Mouse (Mus musculus): ENCODE data around the gene Exoc3. TPM values are rescaled to one million over a fixed set of nuclear protein-coding genes. Genes with fewer than 3 reads are reported as not detected.

Exoc3 gene
- polyA plus RNA-seq, 1 experiment from 2014 or later = 67.2 TPM

DNA sequence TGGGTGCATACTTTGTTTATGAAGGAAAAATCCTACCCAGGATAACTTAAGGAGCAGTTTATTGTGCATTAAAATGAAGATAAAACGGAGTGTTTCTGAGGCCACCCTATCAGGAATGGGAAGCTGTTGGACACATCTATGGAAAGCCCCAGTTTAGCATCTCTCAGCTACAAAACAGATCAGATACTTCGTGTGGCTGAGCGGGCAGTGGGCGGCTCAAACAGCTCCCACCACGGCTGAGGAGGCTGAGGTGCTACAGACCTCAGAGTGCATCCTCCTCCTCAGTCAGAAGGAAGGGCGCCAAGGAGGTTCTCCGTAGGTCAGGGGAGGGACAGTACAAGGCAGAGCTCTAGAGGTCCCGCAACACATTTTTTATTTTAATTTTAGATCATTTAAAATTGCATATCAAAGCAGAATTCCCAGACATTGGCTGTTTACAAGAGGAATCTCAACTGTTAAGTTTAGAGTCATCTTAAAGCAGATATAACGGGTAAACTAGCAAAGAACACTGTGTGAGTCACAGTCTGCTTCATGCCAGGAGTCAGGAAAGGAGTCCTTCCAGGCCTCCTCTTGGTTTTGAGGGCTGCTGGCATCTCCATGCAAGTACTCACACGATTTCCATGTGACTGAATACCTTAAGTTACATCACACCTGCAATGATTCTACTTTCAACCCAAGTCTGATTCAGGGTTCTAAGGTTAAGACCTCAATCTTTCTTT lies 38.9 kb downstream of the Exoc3 start:
- Histone ChIP-seq H3K4me2 (no peak overlapping the region), H3K36me3 (peaks cover 24% of the 10 kb centered on the region), H3K9ac (no peak overlapping the region), H3K27me3 (replicated peaks) (no peaks in the 10 kb centered on the region), H3K4me1 (no peaks in the 10 kb centered on the region), H3K9me3 (no peaks in the 10 kb centered on the region), H3K27ac (no peak overlapping the region), H3K4me3 (replicated peaks) (no peak overlapping the region)
- WGBS = 86% methylated on average over 10 of the region's 10 CpGs
- no peak for ATAC-seq (ENCODE audit: insufficient read depth, low FRiP score, low read depth)

DNA sequence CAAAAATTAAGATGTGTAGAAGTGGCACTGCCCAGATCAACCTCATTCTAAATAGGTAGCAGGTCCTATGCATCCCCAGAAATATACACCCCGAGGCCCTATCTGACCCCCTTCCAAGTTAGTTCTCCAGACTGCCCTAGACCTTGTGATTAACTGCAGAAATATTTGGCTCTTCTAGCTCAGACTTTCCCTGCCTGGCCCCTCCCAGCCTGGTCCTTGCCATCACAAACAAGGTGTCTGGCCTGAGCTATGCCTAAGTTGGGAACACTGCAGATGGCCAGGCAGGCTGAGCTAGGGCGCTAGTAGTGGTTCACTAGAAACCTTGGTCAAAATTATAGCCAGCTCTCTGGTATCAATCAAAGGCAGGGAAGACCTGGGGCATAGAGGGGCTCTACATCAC lies 41.0 kb downstream of the Exoc3 start:
- Histone ChIP-seq H3K9ac (no peak overlapping the region), H3K36me3 (0 out of 2 replicates have a peak, but pooled peaks cover 8% of the 10 kb centered on the region), H3K27me3 (replicated peaks) (no peaks in the 10 kb centered on the region), H3K27ac (no peak overlapping the region), H3K4me3 (replicated peaks) (peak overlapping the region; percentile 51; the same call in 1 of the 2 replicates), H3K9me3 (no peaks in the 10 kb centered on the region), H3K4me2 (peak overlapping the region; percentile 86; the same call in 1 of the 2 replicates), H3K4me1 (no peaks in the 10 kb centered on the region)
- WGBS = 74% methylated on average over 2 of the region's 2 CpGs
- ATAC-seq (ENCODE audit: insufficient read depth, low FRiP score, low read depth) = no peak

DNA sequence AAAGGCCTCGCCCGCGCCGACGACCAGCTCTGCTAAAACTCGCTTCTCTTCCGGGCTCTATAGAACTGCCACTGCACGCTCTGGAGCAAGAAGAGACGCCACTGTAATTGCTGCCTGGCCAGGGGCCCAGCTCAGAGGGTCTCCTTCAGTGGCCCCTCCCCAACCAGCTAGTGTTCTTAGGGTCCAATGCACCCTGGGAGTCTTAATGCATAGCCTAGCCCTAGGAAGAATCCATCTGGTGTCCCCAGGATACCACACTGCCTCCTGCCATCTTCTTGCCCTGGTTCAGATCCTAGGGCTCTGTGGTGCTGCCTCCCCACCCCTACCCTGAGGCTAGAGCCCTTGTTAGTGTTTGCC lies 41.5 kb downstream of the Exoc3 start:
- H3K4me3 ChIP-seq (replicated peaks) = peak overlapping the region; percentile 51
- no peaks in the 10 kb centered on the region for H3K9me3 ChIP-seq
- H3K27me3 ChIP-seq (replicated peaks) = no peaks in the 10 kb centered on the region
- H3K27ac ChIP-seq = no peak overlapping the region
- no peaks in the 10 kb centered on the region for H3K4me1 ChIP-seq
- H3K9ac ChIP-seq = no peak overlapping the region
- 0 out of 2 replicates have a peak, but pooled peaks cover 8% of the 10 kb centered on the region for H3K36me3 ChIP-seq
- peak overlapping the region; percentile 86 for H3K4me2 ChIP-seq
- WGBS = 8% methylated on average over 9 of the region's 9 CpGs
- ATAC-seq (ENCODE audit: insufficient read depth, low FRiP score, low read depth) = no peak; the same call in 1 of the 2 replicates

DNA sequence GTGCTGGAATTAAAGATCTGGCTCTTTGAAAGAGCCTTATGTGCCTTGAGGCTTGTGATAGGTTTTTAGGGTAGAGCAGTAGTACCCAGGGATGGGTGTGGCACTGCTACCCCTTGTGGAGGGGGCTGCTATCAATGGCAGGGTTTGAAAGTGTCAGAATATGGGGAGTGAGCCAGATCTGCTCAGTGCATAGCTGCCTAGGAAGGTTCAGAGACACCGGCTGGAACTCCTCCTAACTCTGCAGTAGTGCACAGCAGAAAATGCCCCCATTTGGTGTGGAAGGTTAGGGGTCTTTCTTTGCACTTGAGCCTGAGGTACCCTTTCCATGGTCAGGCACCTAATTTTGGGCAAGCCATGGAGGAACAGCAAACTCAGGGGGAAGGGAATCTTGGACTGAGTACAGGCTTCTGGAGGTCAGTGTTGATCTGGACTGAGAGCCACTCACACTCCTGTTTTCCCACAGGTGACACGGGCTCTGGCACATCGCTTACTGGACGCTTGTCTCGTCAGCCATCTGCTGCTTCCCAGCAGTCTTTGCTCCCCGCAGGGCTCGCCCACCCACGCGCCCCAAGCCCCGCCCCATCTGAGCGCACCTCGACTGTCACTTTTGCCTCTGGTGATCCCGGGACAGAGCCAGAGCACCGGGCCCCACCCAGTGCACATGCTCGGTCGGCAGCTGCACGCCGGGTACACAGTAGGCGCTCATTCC lies 42.0 kb downstream of the Exoc3 start:
- H3K4me3 ChIP-seq (replicated peaks) = peak overlapping the region; percentile 51
- H3K27ac ChIP-seq = no peak overlapping the region
- peak; percentile 76 for ATAC-seq (ENCODE audit: insufficient read depth, low FRiP score, low read depth)
- no peak overlapping the region for H3K9ac ChIP-seq
- peak overlapping the region; percentile 86 for H3K4me2 ChIP-seq
- H3K27me3 ChIP-seq (replicated peaks) = no peaks in the 10 kb centered on the region
- no peaks in the 10 kb centered on the region for H3K9me3 ChIP-seq
- H3K36me3 ChIP-seq = 0 out of 2 replicates have a peak, but pooled peaks cover 8% of the 10 kb centered on the region
- no peaks in the 10 kb centered on the region for H3K4me1 ChIP-seq
- WGBS = 7% methylated on average over 19 of the region's 19 CpGs

DNA sequence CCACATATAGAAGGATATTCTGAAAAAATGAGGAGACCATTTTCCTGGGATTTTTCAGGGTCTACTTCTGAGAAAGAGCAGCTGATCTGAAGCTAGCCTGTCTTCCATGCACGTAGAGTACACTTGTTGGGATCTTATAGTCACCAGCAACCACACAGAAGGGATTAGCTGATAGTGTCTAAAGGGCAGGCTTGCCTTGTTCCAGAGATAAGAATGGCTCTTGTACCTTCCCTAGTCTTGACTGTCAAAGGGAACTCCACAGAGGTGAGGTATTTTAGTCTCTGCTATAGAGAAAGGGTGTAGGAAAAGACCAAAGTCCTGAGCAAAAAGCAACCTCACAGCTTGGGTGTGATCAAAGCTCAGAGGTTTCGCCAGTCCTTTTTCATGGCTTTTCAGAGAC lies 61.2 kb downstream of the Exoc3 start:
- no peak overlapping the region for H3K4me2 ChIP-seq

DNA sequence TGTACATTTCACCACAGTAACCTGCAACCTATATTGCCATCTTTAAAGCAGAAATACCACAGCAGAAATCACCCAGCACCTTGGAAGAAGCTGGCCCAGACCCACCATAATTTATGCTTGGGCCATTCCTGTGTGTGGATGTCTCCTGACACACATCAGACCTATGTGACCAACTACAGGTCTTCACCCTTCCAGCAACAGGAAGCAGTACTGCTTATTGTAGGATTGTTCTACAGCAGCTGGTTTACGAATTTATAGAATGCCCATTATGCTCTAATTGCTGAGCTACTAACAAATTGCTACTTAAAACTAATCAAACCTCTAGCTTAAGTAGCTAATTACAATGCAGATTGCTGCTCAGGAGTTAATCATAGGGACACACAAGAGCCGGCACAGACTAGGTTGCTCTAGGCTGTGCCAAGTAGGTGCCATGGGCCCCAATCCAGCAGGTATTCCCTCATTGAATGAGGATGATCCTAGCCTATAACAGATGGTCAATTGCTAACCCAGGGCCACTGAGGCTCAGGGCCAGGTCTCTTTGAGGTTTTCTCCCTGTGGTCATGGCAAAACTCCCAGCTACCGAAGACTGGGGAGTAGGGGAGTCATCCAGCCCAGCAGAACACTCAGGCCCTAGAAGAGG lies 62.4 kb downstream of the Exoc3 start:
- H3K9ac ChIP-seq = no peak overlapping the region
- no peak overlapping the region for H3K4me3 ChIP-seq (replicated peaks)
- ATAC-seq (ENCODE audit: insufficient read depth, low FRiP score, low read depth) = no peak
- no peaks in the 10 kb centered on the region for H3K4me1 ChIP-seq
- H3K36me3 ChIP-seq = no peaks in the 10 kb centered on the region
- no peaks in the 10 kb centered on the region for H3K9me3 ChIP-seq
- H3K4me2 ChIP-seq = no peak overlapping the region
- H3K27me3 ChIP-seq (replicated peaks) = no peaks in the 10 kb centered on the region
- 76% methylated on average over 3 of the region's 3 CpGs for WGBS
- no peak overlapping the region for H3K27ac ChIP-seq

More for the DNA sequence above, 61.2 kb downstream of the Exoc3 start:
- H3K4me1 ChIP-seq = no peaks in the 10 kb centered on the region
- 79% methylated on average over 2 of the region's 2 CpGs for WGBS
- H3K9me3 ChIP-seq = no peaks in the 10 kb centered on the region
- H3K27me3 ChIP-seq (replicated peaks) = no peaks in the 10 kb centered on the region
- no peak overlapping the region for H3K27ac ChIP-seq
- H3K4me3 ChIP-seq (replicated peaks) = no peak overlapping the region
- no peaks in the 10 kb centered on the region for H3K36me3 ChIP-seq
- no peak for ATAC-seq (ENCODE audit: insufficient read depth, low FRiP score, low read depth)
- H3K9ac ChIP-seq = no peak overlapping the region

DNA sequence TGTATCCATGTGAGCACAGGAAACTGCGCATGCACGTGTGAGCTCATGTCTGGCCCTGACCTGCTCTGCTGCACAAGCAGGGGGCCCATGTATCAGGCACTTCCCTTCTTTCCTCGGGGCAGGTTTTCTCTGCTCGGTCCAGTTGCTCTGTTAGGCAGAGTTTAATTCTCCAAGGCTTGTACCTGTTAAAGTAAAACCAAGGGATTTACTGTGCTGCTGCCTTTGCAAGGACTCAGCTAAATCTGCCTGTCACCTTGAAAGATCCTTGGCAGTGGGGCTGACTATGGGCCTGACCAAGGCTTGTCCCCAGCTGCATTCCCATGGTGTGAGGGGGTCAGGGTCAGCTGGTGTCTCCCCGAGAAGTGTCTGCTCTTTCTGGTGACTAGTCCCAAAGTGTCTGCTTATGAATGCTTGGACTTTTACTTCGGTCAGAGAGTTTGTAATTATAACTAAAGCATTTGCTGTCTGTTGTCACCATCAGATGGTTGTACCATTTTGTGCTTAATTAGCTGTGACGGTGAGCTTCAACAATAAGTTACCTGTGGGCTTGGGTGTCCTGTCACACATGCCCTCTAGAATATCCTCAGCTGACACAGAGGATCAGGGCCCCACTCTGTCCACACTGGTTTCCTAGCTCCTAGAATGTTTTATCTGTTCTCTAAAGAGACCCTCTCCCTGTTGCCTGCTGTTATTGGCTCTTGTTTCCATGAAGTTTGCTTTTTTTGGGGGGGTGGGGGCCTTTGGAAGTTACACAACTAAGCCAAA lies 64.2 kb downstream of the Exoc3 start:
- no peak for ATAC-seq (ENCODE audit: insufficient read depth, low FRiP score, low read depth)
- 75% methylated on average over 7 of the region's 7 CpGs for WGBS
- H3K27ac ChIP-seq = no peak overlapping the region
- no peaks in the 10 kb centered on the region for H3K9me3 ChIP-seq
- H3K36me3 ChIP-seq = no peaks in the 10 kb centered on the region
- no peak overlapping the region for H3K9ac ChIP-seq
- no peak overlapping the region for H3K4me2 ChIP-seq
- no peaks in the 10 kb centered on the region for H3K27me3 ChIP-seq (replicated peaks)
- H3K4me1 ChIP-seq = no peaks in the 10 kb centered on the region
- no peak overlapping the region for H3K4me3 ChIP-seq (replicated peaks)

DNA sequence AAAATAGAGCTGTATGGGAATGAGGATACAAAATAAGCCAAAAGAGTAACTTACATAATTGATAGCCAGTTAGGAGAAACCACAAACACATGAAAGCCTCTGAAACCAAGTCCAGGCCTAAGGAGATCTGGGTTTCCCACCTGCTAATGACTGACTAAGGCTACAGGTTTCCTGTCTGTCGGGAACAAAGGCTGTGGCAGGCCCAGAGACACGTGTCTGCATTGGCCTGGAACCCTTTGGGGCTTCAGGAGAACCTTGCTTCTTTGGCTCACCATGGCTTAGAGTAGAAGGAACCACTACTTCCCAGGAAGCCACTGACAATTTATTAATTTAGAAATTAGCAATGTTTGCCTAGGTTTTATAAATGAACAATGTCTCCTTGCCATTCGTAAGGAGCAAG lies 65.2 kb downstream of the Exoc3 start:
- Histone ChIP-seq H3K9ac (no peak overlapping the region), H3K4me1 (no peaks in the 10 kb centered on the region), H3K4me2 (no peak overlapping the region), H3K27me3 (replicated peaks) (no peaks in the 10 kb centered on the region), H3K4me3 (replicated peaks) (no peak overlapping the region), H3K9me3 (no peaks in the 10 kb centered on the region), H3K27ac (no peak overlapping the region), H3K36me3 (no peaks in the 10 kb centered on the region)
- WGBS = 53% methylated on average over 3 of the region's 3 CpGs
- ATAC-seq (ENCODE audit: insufficient read depth, low FRiP score, low read depth) = no peak

DNA sequence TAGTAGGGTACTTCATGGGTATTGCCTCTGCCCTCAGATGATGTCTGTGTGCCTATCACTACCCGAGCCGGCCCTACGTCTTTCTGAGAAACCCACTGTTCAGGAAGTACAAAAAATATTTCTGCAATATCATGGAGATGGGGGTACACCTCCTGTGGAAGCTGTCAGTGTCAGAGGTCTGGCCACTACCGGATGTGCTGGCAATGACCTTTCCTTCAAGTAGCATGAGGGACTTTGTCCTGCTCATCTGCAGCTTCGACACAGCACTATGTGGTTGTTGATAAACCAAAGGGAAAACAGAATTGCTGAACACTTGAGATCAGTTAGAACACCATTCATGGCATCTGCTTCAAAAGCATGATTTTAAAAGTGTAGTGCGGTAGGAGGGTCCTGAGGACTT lies 67.7 kb downstream of the Exoc3 start:
- Histone ChIP-seq H3K4me1 (no peaks in the 10 kb centered on the region), H3K4me3 (replicated peaks) (no peak overlapping the region), H3K9ac (no peak overlapping the region), H3K4me2 (no peak overlapping the region), H3K27me3 (replicated peaks) (no peaks in the 10 kb centered on the region), H3K36me3 (no peaks in the 10 kb centered on the region), H3K27ac (no peak overlapping the region), H3K9me3 (no peaks in the 10 kb centered on the region)
- ATAC-seq (ENCODE audit: insufficient read depth, low FRiP score, low read depth) = no peak
- 83% methylated on average over 6 of the region's 6 CpGs for WGBS

DNA sequence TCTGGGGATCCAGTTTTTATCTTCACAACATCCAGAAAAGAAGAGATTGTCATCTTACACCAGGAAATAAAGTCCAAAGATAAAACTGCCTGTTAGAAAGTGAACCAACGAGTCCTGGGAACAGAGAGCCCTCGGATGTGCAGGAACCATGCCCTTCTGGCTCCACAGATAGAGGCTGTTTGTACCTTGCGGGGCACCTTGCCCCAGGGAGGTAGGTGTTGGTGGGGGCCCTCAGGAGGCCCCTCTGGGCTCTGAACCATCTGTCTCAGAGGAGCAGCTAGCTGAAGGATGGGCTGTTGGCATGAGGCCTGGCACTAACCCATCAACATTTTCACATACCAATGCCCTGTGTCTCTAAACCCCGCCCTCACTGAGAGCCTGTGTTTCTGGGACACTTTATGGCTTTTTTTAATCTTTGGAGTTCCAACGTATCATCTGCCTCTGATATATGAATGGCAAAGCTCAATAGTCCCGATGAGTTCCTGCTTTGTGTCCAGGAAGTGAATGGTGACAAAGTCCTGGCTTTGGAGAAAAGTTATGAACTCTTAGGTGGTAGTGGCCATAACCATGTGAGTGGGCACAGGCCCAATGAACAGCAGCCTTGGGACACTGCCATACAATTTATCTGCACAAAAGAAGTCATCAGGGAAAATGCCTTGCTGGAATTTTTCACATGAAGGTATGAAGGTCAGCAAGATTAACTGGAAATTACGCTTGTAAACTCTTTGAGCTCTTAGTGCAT lies 69.5 kb downstream of the Exoc3 start:
- Histone ChIP-seq H3K4me3 (replicated peaks) (no peak overlapping the region), H3K9ac (no peak overlapping the region), H3K4me1 (no peaks in the 10 kb centered on the region), H3K27ac (no peak overlapping the region), H3K9me3 (no peaks in the 10 kb centered on the region), H3K36me3 (no peaks in the 10 kb centered on the region), H3K27me3 (replicated peaks) (no peaks in the 10 kb centered on the region), H3K4me2 (no peak overlapping the region)
- WGBS = 76% methylated on average over 7 of the region's 7 CpGs
- no peak for ATAC-seq (ENCODE audit: insufficient read depth, low FRiP score, low read depth)

DNA sequence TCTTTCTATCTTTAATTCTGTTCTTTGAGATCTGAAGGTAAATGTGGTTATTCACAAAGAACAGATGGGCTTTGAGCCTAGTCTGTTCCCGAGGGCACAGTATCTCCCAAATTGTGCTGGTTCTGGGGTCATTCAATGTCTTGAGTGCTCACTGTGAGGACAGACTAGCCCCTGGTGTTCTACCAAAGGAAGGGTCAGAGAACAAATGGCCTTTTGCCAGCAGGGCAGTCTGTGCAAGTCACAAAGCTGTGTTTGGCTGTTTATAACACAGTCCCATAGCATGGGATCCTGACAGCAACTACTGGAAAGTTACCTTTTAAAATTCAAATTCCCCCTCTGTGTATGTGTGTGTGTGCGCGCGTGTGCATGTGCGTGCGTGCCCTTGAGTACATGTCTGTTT lies 78.6 kb downstream of the Exoc3 start:
- Histone ChIP-seq H3K9me3 (no peaks in the 10 kb centered on the region), H3K36me3 (no peaks in the 10 kb centered on the region), H3K4me3 (replicated peaks) (no peak overlapping the region), H3K27me3 (replicated peaks) (no peaks in the 10 kb centered on the region), H3K4me1 (no peaks in the 10 kb centered on the region), H3K27ac (no peak overlapping the region), H3K4me2 (no peak overlapping the region), H3K9ac (no peak overlapping the region)
- ATAC-seq (ENCODE audit: insufficient read depth, low FRiP score, low read depth) = no peak
- WGBS = 86% methylated on average over 6 of the region's 6 CpGs
